Mouse (Mus musculus) telencephalon, adult 2 months (tissue): ENCODE data around the gene Tmem269.

Source experiments
- DNase-seq: peaks from one replicate; pipeline ENCODE4 v3.0.0-alpha.2; 2011; ENCODE audit warnings: low read depth, low spot score

The Tmem269 gene

DNA sequence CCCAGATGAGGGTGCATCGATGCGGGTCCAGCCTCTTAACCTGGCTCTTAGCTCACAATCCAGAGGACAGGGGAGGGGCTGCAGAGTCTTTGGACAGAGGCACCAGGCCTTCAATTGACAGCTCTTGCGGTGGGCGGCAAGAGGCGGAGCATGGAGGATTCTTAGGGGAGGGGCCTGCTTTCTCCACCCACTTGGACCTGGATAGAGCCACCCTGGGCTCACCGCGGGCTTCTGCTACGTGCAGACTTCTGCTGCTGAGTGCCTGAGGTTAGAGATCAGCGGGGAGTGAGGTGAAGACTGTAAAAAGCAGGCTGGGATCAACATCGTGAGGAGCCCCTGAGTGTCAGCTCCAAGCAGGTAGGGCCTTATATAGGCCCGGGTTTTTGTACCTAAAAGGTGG is at the start of gene Tmem269:
Gene Tmem269, minus strand, starts transcription at position 49 of the 400 bp plus-strand sequence.
- no peak for DNase-seq

DNA sequence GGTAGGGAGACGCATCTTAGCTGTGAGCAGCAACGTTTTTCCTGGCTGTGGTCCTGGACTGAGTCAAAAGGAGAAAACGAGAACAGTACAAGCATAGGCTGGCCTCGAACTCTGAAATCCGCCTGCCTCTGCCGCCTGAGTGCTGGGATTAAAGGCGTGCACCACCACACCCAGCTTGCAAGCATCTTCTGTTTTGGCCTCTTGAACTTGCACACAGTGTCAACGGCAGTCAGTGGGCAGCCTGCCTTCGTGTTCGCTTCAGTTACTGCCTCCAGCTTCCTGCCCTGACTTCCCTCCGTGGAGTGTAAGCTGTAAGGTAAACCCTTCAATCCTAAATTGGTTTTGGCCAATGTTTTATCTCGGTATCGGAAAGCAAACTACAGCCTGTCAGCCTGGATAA is 48.6 kb upstream of the Tmem269 start:
- no peak for DNase-seq

DNA sequence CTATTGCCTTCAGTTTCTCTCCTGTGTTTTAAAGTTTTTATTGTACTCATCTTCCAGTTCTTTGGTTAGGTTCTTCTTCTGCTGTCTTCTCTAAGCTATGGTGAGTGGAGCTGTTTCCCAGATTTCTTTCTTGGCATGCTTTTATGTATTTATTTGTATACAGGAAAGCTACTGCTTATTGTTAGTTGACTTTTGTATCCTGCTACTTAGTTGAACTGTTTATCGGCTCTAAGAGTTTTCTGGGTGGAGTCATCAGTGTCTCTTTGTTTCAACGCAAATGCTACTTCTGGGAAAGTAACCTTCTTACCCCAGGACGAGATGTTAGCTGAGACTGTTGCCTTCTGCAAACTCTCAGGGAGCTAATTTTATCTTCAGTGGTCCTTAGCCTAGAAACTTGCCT is 45.4 kb upstream of the Tmem269 start:
- DNase-seq, result no peak

DNA sequence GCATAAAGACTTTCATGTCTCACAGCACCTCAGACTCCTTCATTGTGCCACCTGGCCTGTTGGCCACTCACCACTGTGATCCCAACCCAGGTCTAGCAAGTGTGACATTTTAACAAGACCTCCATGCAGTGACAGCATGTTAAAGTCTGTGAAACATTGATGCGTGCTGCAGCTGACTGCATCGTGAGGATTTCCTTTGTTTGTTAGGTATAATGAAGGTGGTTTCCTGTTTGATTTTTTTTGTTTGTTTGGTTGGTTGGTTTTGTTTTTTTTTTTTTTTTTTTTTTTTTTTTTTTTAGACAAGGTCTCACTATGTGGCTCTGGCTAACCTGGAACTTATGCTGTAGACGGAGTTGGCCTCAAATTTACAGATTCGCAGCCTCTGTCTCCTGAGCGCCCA is 44.5 kb upstream of the Tmem269 start:
- DNase-seq, result no peak

DNA sequence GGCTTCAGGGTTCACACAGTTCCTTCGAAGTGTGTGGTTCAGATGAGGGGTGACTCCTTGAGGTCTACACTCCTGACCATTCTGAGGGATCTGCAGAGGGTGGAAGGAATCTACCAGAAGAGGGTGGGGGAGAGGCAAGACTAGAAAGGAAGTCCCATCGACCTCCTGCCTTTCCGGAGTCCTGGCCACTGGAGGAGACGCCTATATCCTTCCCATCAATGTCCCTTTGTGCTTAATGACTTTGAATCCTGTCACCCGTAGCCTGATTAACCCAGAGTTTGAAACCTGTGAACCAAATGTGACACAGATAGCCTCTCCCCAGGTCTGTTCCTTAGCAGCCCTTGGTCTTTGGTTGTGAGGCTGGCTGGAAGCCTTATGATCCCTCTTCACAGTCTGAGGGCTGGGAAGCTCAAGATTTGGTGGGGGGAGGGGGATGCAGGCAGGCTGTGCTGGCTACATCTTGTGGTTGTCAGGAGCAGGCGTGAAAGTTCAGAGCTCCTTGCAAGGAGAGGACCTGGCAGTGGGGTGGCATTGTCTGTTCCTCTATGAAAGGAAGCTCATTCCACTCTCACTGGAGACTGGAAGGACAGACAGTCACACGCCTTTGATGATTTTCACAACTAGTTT is 43.2 kb upstream of the Tmem269 start:
- DNase-seq, result no peak

DNA sequence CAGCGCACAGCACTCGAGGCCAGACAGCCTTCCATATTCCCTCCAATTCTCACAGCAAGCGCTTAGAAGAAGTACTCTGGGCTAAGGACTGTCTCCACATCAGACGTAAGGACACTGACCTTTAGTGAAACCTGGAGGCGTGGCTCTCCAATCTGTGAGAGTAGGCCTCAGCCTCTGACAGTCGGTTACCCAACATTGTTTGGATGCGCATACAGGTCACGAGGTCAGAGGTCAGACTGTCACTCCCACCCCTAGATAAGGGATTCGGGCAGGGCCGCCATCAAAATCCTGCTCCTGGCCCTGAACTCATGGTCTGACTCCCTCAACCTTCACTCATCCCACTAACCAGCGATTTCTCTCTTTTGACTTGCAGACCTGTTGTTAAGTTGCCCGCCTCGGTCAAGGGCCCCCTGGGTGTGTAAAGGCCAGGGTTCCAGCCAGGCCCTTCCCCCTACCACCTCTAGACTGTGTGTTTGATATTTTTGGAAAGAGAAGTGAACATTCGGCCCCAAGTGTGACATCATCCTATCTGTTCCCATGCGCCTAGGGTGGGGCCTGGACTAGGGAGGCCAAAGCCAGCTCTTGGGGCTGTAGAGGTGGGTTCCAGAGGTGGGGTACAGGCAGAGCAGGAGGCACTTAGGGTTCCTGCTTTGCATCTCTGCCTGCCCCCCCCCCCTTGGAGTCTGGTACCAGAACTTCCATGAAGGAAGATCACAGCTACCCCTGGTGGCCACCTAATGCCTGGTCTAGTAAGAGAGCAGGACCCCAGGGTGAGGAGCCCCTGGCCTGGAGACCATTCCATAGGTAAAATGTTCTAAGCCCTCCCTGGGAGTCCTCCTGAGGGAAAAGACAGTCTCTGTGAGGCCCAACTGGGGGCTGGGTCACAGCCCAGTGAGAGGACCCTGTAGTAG is 41.6 kb upstream of the Tmem269 start:
- DNase-seq, result no peak

DNA sequence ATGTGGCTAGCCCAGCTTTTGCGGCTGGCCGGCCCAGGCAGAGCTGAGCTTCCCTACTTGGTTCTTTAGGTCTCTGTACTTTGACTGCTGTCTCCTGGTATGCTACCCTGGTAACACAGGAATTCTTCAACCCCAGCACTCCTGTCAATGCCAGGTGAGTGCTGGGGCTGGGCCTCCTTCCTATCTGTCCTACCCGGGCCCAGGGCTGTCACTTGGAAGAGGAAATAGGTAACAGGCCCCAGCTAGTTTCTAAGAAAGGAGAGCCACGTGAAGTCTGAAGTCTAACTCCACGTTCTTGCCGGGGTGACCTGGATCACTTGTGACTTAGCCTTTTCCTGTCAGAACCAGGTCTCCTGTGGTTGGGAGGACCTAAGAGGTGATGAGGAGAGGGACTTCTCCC is 39.1 kb upstream of the Tmem269 start:
- no peak for DNase-seq

DNA sequence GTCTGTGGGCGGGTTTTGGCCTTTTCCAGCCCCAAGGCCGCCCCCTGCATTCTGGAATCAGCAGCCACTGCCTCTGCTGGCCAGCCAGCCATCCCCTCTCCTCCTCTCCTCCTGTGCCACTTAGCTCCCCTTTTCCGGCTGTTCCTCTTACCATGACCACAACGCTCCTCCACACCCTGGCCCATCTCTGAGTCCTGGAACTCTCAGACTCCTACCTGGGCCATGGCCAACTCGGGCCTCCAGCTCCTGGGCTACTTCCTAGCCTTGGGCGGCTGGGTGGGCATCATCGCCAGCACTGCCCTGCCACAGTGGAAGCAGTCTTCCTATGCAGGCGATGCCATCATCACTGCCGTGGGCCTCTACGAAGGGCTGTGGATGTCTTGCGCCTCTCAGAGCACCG is 37.3 kb upstream of the Tmem269 start, which contains the start of gene Cldn19:
Gene Cldn19, plus strand, starts transcription at position 64 of the 400 bp plus-strand sequence.
- no peak for DNase-seq

DNA sequence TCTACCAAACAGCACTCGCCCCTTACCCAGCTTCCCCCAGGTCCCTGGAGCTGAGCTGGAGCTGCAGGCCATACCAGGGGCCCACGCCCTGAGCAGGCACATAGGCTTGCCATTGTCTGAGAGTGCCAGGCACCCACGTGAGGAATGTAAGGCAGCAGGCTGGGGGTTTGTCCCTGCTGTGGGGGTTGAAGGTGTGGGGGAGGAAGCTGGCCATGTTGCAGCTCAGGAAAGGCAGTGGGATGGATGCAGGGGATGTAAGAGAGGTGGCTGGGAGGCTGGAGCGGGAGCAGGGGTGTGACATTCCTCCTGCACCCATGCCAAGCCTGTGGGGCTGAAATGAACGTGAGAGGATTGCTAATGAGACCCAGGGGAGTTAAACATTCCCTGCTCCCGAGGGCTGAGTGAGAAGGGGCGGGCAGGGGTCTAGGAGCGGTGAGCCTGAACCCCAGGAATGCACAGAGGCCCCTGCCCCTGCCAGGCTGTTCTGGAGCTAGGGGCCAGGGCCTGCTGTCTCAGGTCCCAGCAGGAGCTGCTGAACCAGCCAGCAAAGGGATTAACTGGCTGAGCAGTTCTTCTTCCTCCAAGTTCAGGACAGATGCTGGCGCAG is 36.1 kb upstream of the Tmem269 start:
- peak; percentile 39 for DNase-seq

DNA sequence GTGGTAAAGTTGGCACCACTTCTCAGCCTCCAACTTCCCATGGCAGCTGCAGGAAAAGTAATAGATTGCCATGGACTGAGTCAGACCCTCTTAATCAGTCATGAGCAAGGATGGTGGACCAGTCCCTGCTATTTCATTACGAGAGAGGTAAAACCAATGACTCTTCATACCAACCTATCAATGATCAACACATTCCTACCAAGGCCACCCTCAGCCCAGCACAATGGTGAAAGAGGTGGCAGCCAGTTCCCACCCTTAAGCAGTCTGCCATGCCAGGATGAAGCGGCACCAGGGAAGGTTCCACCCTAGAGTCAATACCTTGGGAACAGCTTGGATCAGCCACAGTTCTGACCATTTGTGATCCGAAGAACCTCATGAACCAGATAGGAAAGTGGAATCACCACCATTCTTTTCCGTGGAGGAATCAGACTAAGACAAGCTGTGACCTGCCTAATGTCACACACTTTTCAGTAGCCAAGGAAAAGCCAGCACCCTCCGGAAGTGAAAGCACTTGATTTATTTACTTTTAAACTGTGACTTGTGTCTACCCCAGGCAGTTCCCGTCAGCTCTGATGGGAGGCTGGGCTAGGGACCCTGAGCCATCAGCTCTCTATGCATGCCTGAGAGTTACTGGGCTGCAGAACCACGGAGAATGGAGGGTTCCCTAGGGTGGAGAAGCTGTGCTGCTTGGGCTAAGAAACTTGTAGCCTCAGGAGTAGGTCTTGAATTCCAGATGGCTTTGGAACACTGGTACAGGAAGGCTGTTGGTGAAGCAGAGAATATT is 34.2 kb upstream of the Tmem269 start:
- no peak for DNase-seq

DNA sequence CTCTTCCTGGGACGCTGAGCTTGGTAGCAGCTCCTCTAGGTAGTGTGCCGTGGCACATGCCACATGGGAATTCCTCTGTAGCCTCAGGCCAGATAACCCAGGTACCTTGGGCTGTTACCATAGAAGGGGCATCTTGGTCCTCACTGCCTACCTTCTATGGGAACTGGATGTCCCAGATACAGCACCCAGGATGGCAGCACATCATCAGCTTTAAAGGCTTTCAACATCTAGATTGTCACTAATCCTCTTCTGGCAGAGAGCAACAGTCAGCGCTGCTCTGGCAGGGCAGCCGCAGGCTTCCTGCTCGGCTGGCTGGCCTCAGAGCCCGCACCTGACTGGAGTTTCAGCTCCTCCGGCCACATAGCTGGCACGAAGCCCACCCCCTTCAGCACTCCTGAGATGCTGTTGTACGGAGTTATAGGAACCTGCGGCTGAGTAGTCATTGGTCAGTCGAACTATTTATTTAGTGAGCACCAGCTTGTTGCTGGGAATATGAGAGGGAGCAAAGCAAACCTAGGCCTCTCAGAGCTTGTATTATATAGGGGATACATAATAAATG is 30.5 kb upstream of the Tmem269 start:
- no peak for DNase-seq

DNA sequence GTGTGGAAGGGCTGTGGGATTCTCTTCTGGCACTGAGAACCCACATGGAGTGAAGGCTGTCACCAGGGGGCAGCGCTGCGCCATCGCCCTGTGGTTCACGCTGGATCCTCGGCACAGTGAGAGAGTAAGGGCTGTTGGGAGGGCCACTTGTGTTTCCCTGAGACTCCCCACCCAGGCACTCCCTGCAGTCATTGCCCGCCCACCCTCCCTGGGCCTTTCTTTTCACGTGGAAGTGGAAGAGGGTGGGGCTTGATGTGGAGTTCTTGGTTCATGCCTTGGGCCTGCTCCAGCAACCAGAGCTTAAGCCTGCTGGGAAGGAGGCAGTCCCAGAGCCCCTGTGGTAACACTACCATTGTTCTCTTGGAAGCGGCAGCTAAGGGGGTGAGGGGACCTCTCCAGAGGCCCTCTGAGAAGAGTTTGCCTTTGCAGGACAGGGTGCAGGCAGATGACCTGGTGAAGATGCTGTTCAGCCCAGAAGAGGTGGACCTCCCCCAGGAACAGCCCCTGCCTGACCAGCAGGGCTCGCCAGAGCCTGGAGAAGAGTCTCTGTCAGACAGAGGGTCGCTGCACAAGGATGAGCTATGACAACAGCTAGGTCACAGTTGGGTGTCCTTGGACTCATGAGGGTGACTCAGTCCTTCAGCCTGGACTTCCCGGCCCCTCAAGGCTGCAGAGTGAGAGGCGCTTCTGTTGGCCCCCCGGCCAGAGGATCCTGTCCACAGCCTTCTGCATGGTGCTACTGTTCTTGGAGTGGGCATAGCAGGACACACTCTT is 29.6 kb upstream of the Tmem269 start:
- DNase-seq, result no peak

DNA sequence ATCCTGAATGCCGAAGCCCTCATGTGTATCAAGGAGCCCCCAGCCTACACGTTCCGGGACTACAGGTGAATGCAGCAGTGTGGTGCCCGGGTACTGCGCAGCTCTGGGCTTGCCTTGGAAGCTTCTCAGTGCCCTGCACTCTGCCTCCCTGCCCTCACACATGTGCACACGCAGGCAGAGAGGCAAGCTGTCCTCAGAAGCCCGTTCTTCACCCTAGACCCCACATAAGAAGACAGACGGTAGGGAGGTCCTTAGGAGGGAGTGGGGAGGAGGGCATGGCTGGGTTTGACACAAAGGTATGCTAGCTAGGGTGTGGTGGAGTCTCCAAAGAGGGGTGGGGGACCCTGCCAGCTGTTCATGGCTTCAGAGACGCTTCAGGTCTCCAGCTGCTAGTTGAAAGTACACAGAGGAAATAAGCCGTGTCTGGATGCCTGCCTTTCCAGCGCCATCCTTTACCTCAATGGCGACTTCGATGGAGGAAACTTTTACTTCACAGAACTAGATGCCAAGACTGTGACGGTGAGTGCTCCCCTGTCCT is 28.7 kb upstream of the Tmem269 start:
- DNase-seq, result no peak

DNA sequence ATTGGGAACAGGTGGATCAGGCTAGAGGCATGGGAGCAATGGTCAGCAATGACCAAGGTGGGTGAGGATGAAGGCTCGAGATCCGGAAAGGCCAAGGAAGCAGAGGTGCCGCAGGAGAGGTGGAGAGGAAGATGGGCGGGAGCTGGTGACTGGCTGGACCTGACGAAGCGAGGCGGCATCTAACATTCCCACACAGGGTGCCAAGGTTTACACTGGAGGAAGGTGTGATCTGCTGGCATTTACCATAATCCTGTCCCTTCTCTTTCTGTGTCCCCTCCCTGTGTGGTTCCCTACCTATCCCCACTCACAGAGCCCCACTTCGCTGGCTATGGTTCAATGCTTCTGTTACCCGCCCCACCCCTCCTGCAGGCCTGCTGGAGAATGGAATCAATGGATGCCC is 27.9 kb upstream of the Tmem269 start:
- peak; percentile 36 for DNase-seq

DNA sequence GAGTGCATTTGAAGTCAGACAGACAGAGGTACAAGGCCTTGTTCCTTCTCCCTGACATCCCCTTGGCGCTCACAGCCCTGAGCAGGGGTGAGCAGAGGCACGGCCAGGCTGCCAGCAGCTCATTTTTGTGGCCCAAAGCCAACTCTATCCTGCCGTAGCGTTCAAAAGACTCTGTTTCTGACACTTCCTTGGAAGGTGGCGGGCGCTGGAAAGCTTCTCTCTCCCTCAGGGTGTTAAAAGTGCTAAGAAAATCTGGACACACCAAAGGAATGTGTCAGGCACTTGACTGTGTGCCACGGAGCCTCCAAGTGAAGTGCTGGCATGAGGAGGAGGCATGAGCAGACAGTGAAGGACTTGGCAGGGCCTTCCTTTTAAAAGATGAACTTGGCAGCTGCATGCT is 27.5 kb upstream of the Tmem269 start:
- peak; percentile 84 for DNase-seq

DNA sequence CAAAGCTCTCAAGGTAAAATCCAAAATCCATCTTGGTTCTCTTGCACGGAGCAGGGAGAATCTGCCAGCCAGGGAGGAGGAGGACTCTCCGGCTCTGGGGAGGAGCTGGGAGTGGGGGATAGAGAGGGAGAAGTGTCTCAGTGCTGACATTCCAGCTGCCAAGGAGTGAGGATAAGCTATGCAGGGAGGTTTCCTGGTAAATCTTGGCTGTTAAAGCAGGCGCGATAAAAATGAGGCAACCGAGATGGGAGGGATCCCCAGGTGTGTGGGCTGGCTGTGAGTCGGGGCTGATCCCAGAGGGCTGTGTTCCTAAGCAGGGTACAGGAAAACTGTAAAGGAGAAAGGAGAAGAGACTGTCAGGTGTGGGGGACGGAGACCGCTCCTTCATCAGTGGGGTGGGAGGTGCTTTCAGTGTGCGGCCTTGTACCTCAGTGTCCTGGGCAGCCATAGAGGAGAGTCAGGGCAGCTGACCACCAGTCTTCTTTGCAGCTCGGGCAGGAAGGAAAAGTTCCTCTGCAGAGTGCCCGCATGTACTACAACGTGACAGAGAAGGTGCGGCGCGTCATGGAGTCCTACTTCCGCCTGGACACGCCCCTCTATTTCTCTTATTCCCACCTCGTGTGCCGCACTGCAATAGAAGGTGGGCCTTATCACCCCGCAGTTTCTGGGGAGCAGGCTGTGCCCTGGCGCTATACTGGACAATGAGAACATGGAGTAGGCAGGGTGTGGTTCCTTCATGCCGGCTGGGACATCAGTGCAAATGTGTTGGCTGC is 26.6 kb upstream of the Tmem269 start:
- peak; percentile 86 for DNase-seq

DNA sequence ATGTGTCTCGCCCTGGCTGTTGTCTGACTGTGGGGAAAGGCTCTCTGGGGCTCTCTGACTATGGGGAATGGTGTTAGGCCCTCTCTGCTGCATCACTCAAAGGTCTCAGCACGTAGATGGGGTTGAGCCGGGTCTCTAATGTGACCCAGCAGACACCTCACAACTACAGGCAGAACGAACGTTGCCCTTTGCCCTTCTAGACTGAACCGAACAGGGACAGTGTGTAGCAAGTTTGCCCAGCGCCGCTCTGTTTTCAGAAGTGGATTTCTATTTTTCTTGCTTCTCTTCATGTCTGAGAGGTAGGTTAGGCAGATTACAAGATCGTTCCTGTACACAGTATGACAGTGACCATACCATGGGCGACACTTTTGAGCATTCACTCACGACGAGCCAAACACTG is 24.6 kb upstream of the Tmem269 start:
- DNase-seq, result no peak

DNA sequence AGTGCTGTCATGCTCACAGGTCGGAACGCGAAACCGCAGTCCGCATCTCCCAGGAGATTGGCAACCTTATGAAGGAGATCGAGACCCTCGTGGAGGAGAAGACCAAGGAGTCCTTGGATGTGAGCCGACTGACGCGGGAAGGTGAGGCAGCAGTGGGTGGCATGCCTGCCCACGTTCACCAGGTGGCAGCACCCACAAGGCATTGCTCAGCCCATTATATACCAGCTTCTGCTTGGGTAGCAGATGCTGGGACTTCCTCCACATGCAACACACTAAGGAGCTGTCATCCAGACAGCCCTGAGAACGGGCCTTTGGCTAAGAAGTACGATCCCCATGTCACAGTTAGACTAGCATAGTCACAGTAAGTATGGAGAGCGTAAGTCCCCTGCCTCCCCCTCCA is 23.6 kb upstream of the Tmem269 start:
- DNase-seq, result peak; percentile 69

DNA sequence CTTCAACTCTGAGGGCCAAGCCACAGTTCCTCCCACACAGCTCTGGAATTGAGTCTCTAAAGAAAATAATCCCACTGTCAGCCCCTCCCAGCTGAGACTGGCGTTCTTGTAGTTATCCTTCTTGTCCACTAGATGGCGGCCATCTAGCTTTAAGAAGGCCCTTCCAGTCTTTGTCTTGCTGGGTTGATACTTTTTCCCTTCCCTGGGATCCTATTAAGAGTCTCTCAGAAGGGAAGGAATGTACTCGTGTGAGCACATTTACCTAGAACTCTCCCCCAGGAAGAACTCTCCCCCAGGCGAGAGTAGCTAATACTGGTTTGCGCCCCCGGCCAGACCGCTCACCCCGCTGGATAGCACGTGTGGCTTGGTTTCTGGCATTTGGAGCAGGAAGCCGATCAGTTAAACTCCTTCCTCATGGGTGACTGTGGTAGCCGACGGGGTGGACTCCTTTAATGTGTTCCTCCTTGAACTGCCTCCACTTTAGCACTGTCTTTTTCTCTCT is 21.2 kb upstream of the Tmem269 start:
- DNase-seq, result peak; percentile 70
